Mouse (Mus musculus): ENCODE results near the gene Olfr1022. TPM values are rescaled to one million over a fixed set of nuclear protein-coding genes. Genes with fewer than 3 reads are reported as not detected.

Olfr1022 gene
- total and polyA plus RNA-seq, 3 experiments = 0.33 TPM; not detected in 2

DNA sequence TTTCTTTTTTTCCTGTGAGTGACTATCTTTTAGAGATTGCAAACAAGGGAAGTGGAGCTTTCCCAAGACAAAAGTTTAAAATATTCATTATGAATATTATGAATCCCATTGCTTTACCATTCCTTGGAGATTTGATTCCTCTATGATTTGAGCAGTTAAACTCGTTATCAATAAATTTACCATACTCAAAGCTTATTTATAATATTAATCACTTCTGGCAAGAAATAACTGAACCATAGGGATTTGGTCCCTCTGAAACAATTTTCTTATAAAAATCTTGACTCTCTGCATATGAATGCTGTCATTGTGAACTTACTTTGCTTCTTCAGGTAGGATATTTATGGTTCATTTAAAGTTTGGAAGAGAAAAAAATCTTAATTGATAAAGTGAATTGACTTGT is 46.5 kb downstream of the Olfr1022 start, which contains the start of gene Olfr1025-ps1:
Gene Olfr1025-ps1 (plus strand): TSS at position 301 of the 400 bp plus-strand sequence.
- TF ChIP-seq TAL1 (conservative IDR thresholded peaks at IDR 0.05; ENCODE audit: low read depth, low read length) (no peak), CTCF (IDR thresholded peaks at IDR 0.05; ENCODE audit: low read depth, low read length) (no peak), GATA2 (IDR thresholded peaks at IDR 0.05; ENCODE audit: borderline replicate concordance, low read depth, low read length) (no peak), GATA1 (IDR thresholded peaks at IDR 0.05; ENCODE audit: borderline replicate concordance, low read length) (no peak), POLR2AphosphoS5 (IDR thresholded peaks at IDR 0.05; ENCODE audit: insufficient replicate concordance, low read depth, low read length) (no peak)
- DNase-seq (ENCODE audit: low spot score) (no peak), ATAC-seq (ENCODE audit: extremely low read depth, insufficient number of reproducible peaks, low FRiP score, poor library complexity, severe bottlenecking) (no peak)
- Histone ChIP-seq H3K4me1 (ENCODE audit: insufficient read depth, low read depth, low read length) (no peaks in the 10 kb centered on the region), H3K27me3 (ENCODE audit: insufficient read depth, low read length) (no peaks in the 10 kb centered on the region), H3K4me3 (ENCODE audit: low read depth, low read length) (no peak within 1 kb of the TSS), H3K36me3 (replicated peaks) (no peaks in the 10 kb centered on the region), H3K9me3 (replicated peaks) (peaks cover 3% of the 10 kb centered on the region)

Other genes with a start within 250 kb of the Olfr1022 start
Only the 20 nearest of the 26 such genes appear.
- not detected in 2 replicates for gene Olfr1009, start 153.2 kb upstream of the Olfr1022 start, total RNA-seq (2014; fragmentation: Nextera tagmentation)
- 0.05 and 0.12 TPM in 2 replicates for gene Olfr1009, start 153.2 kb upstream of the Olfr1022 start, total RNA-seq (2017)
- gene Olfr1009, start 153.2 kb upstream of the Olfr1022 start, polyA plus RNA-seq (2012) = not detected in 2 replicates
- gene Olfr1012, start 105.8 kb upstream of the Olfr1022 start, total RNA-seq (2014; fragmentation: Nextera tagmentation) = not detected in 2 replicates
- 0.12 and 0.16 TPM in 2 replicates for gene Olfr1012, start 105.8 kb upstream of the Olfr1022 start, total RNA-seq (2017)
- gene Olfr1012, start 105.8 kb upstream of the Olfr1022 start, polyA plus RNA-seq (2012) = not detected in 2 replicates
- not detected in 2 replicates for gene Olfr1013, start 101.5 kb upstream of the Olfr1022 start, total RNA-seq (2014; fragmentation: Nextera tagmentation)
- 0.06 TPM in 1 of 2 replicates, not detected in the other for gene Olfr1013, start 101.5 kb upstream of the Olfr1022 start, total RNA-seq (2017)
- not detected in 2 replicates for gene Olfr1013, start 101.5 kb upstream of the Olfr1022 start, polyA plus RNA-seq (2012)
- gene Olfr1014, start 95.9 kb upstream of the Olfr1022 start, total RNA-seq (2014; fragmentation: Nextera tagmentation) = not detected in 2 replicates
- gene Olfr1014, start 95.9 kb upstream of the Olfr1022 start, total RNA-seq (2017) = 0.27 TPM in 1 of 2 replicates, not detected in the other
- not detected in 2 replicates for gene Olfr1014, start 95.9 kb upstream of the Olfr1022 start, polyA plus RNA-seq (2012)
- gene Olfr1015, start 86.6 kb upstream of the Olfr1022 start, total RNA-seq (2014; fragmentation: Nextera tagmentation) = not detected in 2 replicates
- not detected in 2 replicates for gene Olfr1015, start 86.6 kb upstream of the Olfr1022 start, total RNA-seq (2017)
- not detected in 2 replicates for gene Olfr1015, start 86.6 kb upstream of the Olfr1022 start, polyA plus RNA-seq (2012)
- gene Olfr1016, start 66.0 kb upstream of the Olfr1022 start, total RNA-seq (2014; fragmentation: Nextera tagmentation) = not detected in 2 replicates
- 0.11 TPM in 1 of 2 replicates, not detected in the other for gene Olfr1016, start 66.0 kb upstream of the Olfr1022 start, total RNA-seq (2017)
- gene Olfr1016, start 66.0 kb upstream of the Olfr1022 start, polyA plus RNA-seq (2012) = not detected in 2 replicates
- not detected in 2 replicates for gene Olfr1018, start 50.1 kb upstream of the Olfr1022 start, total RNA-seq (2014; fragmentation: Nextera tagmentation)
- gene Olfr1018, start 50.1 kb upstream of the Olfr1022 start, total RNA-seq (2017) = 0.17 TPM in 1 of 2 replicates, not detected in the other
- gene Olfr1018, start 50.1 kb upstream of the Olfr1022 start, polyA plus RNA-seq (2012) = not detected in 2 replicates
- gene Olfr1019, start 23.1 kb upstream of the Olfr1022 start, total RNA-seq (2014; fragmentation: Nextera tagmentation) = not detected in 2 replicates
- not detected in 2 replicates for gene Olfr1019, start 23.1 kb upstream of the Olfr1022 start, total RNA-seq (2017)
- gene Olfr1019, start 23.1 kb upstream of the Olfr1022 start, polyA plus RNA-seq (2012) = not detected in 2 replicates
- not detected in 2 replicates for gene Olfr1020, start 21.6 kb upstream of the Olfr1022 start, total RNA-seq (2014; fragmentation: Nextera tagmentation)
- gene Olfr1020, start 21.6 kb upstream of the Olfr1022 start, total RNA-seq (2017) = 0.17 TPM in 1 of 2 replicates, not detected in the other
- gene Olfr1020, start 21.6 kb upstream of the Olfr1022 start, polyA plus RNA-seq (2012) = not detected in 2 replicates
- gene Olfr1023, start 17.0 kb downstream of the Olfr1022 start, total RNA-seq (2014; fragmentation: Nextera tagmentation) = not detected in 2 replicates
- gene Olfr1023, start 17.0 kb downstream of the Olfr1022 start, total RNA-seq (2017) = 0.05 and 0.06 TPM in 2 replicates
- not detected in 2 replicates for gene Olfr1023, start 17.0 kb downstream of the Olfr1022 start, polyA plus RNA-seq (2012)
- gene Olfr1024, start 36.5 kb downstream of the Olfr1022 start, total RNA-seq (2014; fragmentation: Nextera tagmentation) = not detected in 2 replicates
- 0.11 and 0.17 TPM in 2 replicates for gene Olfr1024, start 36.5 kb downstream of the Olfr1022 start, total RNA-seq (2017)
- not detected in 2 replicates for gene Olfr1024, start 36.5 kb downstream of the Olfr1022 start, polyA plus RNA-seq (2012)
- not detected in 2 replicates for gene Olfr1025-ps1, start 46.6 kb downstream of the Olfr1022 start, total RNA-seq (2014; fragmentation: Nextera tagmentation)
- gene Olfr1025-ps1, start 46.6 kb downstream of the Olfr1022 start, total RNA-seq (2017) = 0.05 TPM in 1 of 2 replicates, not detected in the other
- not detected in 2 replicates for gene Olfr1025-ps1, start 46.6 kb downstream of the Olfr1022 start, polyA plus RNA-seq (2012)
- gene Olfr1026, start 53.0 kb downstream of the Olfr1022 start, total RNA-seq (2014; fragmentation: Nextera tagmentation) = not detected in 2 replicates
- 0.16 TPM in 1 of 2 replicates, not detected in the other for gene Olfr1026, start 53.0 kb downstream of the Olfr1022 start, total RNA-seq (2017)
- not detected in 2 replicates for gene Olfr1026, start 53.0 kb downstream of the Olfr1022 start, polyA plus RNA-seq (2012)
- not detected in 2 replicates for gene Olfr1028, start 81.8 kb downstream of the Olfr1022 start, total RNA-seq (2014; fragmentation: Nextera tagmentation)
- gene Olfr1028, start 81.8 kb downstream of the Olfr1022 start, total RNA-seq (2017) = 0.06 and 0.11 TPM in 2 replicates
- not detected in 2 replicates for gene Olfr1028, start 81.8 kb downstream of the Olfr1022 start, polyA plus RNA-seq (2012)
- not detected in 2 replicates for gene Olfr1029, start 105.3 kb downstream of the Olfr1022 start, total RNA-seq (2014; fragmentation: Nextera tagmentation)
- 0.12 and 0.16 TPM in 2 replicates for gene Olfr1029, start 105.3 kb downstream of the Olfr1022 start, total RNA-seq (2017)
- gene Olfr1029, start 105.3 kb downstream of the Olfr1022 start, polyA plus RNA-seq (2012) = not detected in 2 replicates
- not detected in 2 replicates for gene Olfr1030, start 110.7 kb downstream of the Olfr1022 start, total RNA-seq (2014; fragmentation: Nextera tagmentation)
- gene Olfr1030, start 110.7 kb downstream of the Olfr1022 start, total RNA-seq (2017) = under 0.01 and 0.06 TPM in 2 replicates
- not detected in 2 replicates for gene Olfr1030, start 110.7 kb downstream of the Olfr1022 start, polyA plus RNA-seq (2012)
- not detected in 2 replicates for gene Olfr1031, start 121.7 kb downstream of the Olfr1022 start, total RNA-seq (2014; fragmentation: Nextera tagmentation)
- not detected in 2 replicates for gene Olfr1031, start 121.7 kb downstream of the Olfr1022 start, total RNA-seq (2017)
- not detected in 2 replicates for gene Olfr1031, start 121.7 kb downstream of the Olfr1022 start, polyA plus RNA-seq (2012)
- gene Olfr1032, start 136.9 kb downstream of the Olfr1022 start, total RNA-seq (2014; fragmentation: Nextera tagmentation) = not detected in 2 replicates
- not detected in 2 replicates for gene Olfr1032, start 136.9 kb downstream of the Olfr1022 start, total RNA-seq (2017)
- gene Olfr1032, start 136.9 kb downstream of the Olfr1022 start, polyA plus RNA-seq (2012) = not detected in 2 replicates
- not detected in 2 replicates for gene Olfr1033, start 152.0 kb downstream of the Olfr1022 start, total RNA-seq (2014; fragmentation: Nextera tagmentation)
- gene Olfr1033, start 152.0 kb downstream of the Olfr1022 start, total RNA-seq (2017) = not detected in 2 replicates
- not detected in 2 replicates for gene Olfr1033, start 152.0 kb downstream of the Olfr1022 start, polyA plus RNA-seq (2012)
- not detected in 2 replicates for gene Olfr1034, start 177.3 kb downstream of the Olfr1022 start, total RNA-seq (2014; fragmentation: Nextera tagmentation)
- 0.12 TPM in 1 of 2 replicates, not detected in the other for gene Olfr1034, start 177.3 kb downstream of the Olfr1022 start, total RNA-seq (2017)
- gene Olfr1034, start 177.3 kb downstream of the Olfr1022 start, polyA plus RNA-seq (2012) = not detected in 2 replicates